Mouse (Mus musculus) neural tube, embryonic 11.5 days (tissue): ENCODE results near the gene Chrne. TPM values are rescaled to one million over a fixed set of nuclear protein-coding genes. Genes with fewer than 3 reads are reported as not detected.

Experiments used
- ATAC-seq: fragments of 200-750 bp; cut with Nextera tagmentation; 2 replicates; pipeline ENCODE4 v1.8.0; 2017; ENCODE audit warnings: moderate number of reproducible peaks, mild to moderate bottlenecking, moderate TSS enrichment, moderate library complexity; ENCODE audit not compliant: insufficient read depth, low FRiP score, low TSS enrichment
- DNase-seq: peaks from one replicate; pipeline ENCODE4 v3.0.0-alpha.2; 2015; ENCODE audit warnings: low spot score
- H3K27ac ChIP-seq: fragments of 300-500 bp; sonication (generic); 2 replicates; pipeline ENCODE4 v1.5.1; 2014; ENCODE audit warnings: low read depth, mild to moderate bottlenecking, low read length
- H3K27me3 ChIP-seq: fragments of 300-500 bp; sonication (generic); 2 replicates; pipeline ENCODE4 v1.6.1; 2014; ENCODE audit warnings: mild to moderate bottlenecking, low read length, mixed read lengths; ENCODE audit not compliant: control insufficient read depth, insufficient read depth
- H3K36me3 ChIP-seq: fragments of 300-500 bp; sonication (generic); 2 replicates; pipeline ENCODE4 v1.6.1; 2014; ENCODE audit warnings: mild to moderate bottlenecking, low read length, moderate library complexity, mixed read lengths; ENCODE audit not compliant: control insufficient read depth, insufficient read depth
- H3K4me1 ChIP-seq: fragments of 300-500 bp; sonication (generic); 2 replicates; pipeline ENCODE4 v1.6.1; 2014; ENCODE audit warnings: low read length, mixed read lengths; ENCODE audit not compliant: control insufficient read depth, insufficient read depth
- H3K4me2 ChIP-seq: fragments of 300-500 bp; sonication (generic); 2 replicates; pipeline ENCODE4 v1.6.1; 2014; ENCODE audit warnings: low read depth, mild to moderate bottlenecking, moderate library complexity
- H3K4me3 ChIP-seq: fragments of 300-500 bp; sonication (generic); 2 replicates; pipeline ENCODE4 v1.5.1; 2014; ENCODE audit warnings: low read depth, low read length
- H3K9ac ChIP-seq: fragments of 300-500 bp; sonication (generic); 2 replicates; pipeline ENCODE4 v1.6.1; 2014; ENCODE audit warnings: mild to moderate bottlenecking, low read length
- H3K9me3 ChIP-seq: fragments of 300-500 bp; sonication (generic); 2 replicates; pipeline ENCODE4 v1.6.1; 2016; ENCODE audit warnings: low read length; ENCODE audit not compliant: control insufficient read depth
- WGBS: fragments of 180-500 bp; shearing (Covaris S2); extraction: QIAGEN DNeasy Blood & Tissue Kit; methylation state at CpG from one replicate; pipeline ENCODE4 v1.1.7; 2014; 5-methylcytosine and 5-hydroxymethylcytosine counted together
- polyA plus RNA-seq: library from polyadenylated mRNA; unstranded; fragments of >200 nt; fragmentation: Nextera tagmentation; extraction: Ambion mirVana; gene quantifications from 2 replicates; pipeline ENCODE4 v1.2.1, GENCODE M21; 2014

Gene Chrne
- 0.41 TPM in 1 of 2 replicates, not detected in the other for polyA plus RNA-seq

- no peak for ATAC-seq
- H3K4me1 ChIP-seq, result peaks cover 4% of the 10 kb centered on the region; the same call in 1 of the 2 replicates
- 50% methylated on average over 1 of the region's 1 CpGs for WGBS
Observed at GRCm38 (mm10) chr11:70619101-70619500, at the start of gene Chrne. TSS of gene Chrne (minus strand) at chr11:70619216.

DNA sequence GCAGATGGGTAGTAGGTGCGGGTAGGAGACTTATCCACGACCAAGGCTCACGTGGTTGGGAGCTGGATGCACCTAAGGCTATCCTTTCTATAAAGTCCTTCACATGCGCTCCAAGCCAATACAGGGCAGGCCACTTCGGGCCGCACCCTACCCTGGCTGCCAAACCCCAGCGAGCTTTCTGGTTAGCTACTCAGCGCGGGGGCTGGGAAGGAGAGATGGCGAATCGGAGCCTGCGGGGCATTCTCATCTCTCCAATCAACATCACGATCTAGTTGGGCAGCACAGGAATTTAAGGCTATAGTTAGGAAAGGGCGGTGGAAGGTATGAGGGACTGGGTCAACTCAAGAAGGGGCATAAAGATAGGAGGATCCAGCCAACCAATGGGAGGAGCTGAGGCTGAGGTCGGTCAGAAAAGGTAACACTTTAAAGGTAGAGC lies 49.3 kb upstream of the Chrne start:
- no peak for DNase-seq
- H3K9ac ChIP-seq, result peak overlapping the region; percentile 49
- H3K36me3 ChIP-seq, result peaks cover 8% of the 10 kb centered on the region; the same call in 1 of the 2 replicates
- H3K27me3 ChIP-seq, result no peaks in the 10 kb centered on the region
- H3K4me3 ChIP-seq, result peak overlapping the region; percentile 60
- peak overlapping the region; percentile 79 for H3K4me2 ChIP-seq
- H3K4me1 ChIP-seq, result peaks cover 8% of the 10 kb centered on the region; the same call in 1 of the 2 replicates
- H3K9me3 ChIP-seq, result no peaks in the 10 kb centered on the region
- H3K27ac ChIP-seq, result peak overlapping the region; percentile 93
- peak; percentile 40 for ATAC-seq
- whole genome bisulfite sequencing, result under 1% methylated on average over 15 of the region's 15 CpGs

More at GRCm38 (mm10) chr11:70619101-70619500, at the start of gene Chrne:
- Histone ChIP-seq H3K4me3 (no peak within 1 kb of the TSS), H3K27ac (no peak within 1 kb of the TSS), H3K9me3 (no peaks in the 10 kb centered on the region), H3K9ac (no peak within 1 kb of the TSS), H3K36me3 (no peaks in the 10 kb centered on the region), H3K4me2 (no peak within 1 kb of the TSS), H3K27me3 (no peaks in the 10 kb centered on the region)
- no peak for DNase-seq

- 73% methylated on average over 14 of the region's 14 CpGs for WGBS
Observed at GRCm38 (mm10) chr11:70667271-70668150, 48.5 kb upstream of the Chrne start.

DNA sequence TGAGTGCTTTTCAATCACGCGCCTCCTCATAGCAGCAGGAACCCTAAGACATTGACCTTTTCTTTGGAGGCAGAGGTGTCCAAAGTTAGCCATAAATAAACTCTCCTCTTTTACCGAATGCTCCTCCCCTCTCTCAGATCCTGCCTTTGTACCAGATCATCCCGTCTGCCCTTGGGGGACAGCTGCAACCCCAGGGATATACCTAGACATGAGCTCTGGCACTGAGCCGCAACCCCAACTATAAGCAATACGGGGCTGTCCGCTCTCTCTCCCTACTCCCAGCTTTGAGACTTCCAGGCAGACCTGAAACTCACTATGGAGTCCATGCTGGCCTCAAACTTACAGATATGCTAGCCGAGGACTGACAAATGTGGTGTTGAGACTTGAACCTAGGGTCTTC lies 47.7 kb upstream of the Chrne start:
- DNase-seq (no peak), ATAC-seq (no peak)
- Histone ChIP-seq H3K9ac (no peak overlapping the region), H3K4me3 (no peak overlapping the region), H3K4me1 (peaks cover 8% of the 10 kb centered on the region; the same call in 1 of the 2 replicates), H3K27ac (no peak overlapping the region), H3K36me3 (peaks cover 14% of the 10 kb centered on the region; the same call in 1 of the 2 replicates), H3K27me3 (no peaks in the 10 kb centered on the region), H3K4me2 (no peak overlapping the region), H3K9me3 (no peaks in the 10 kb centered on the region)
- 94% methylated on average over 8 of the region's 8 CpGs for whole genome bisulfite sequencing

More at GRCm38 (mm10) chr11:70667271-70668150, 48.5 kb upstream of the Chrne start:
- no peak for DNase-seq
- H3K9ac ChIP-seq, result no peak overlapping the region
- H3K4me2 ChIP-seq, result peak overlapping the region; percentile 79
- H3K36me3 ChIP-seq, result peaks cover 13% of the 10 kb centered on the region; the same call in 1 of the 2 replicates
- ATAC-seq, result no peak
- H3K27ac ChIP-seq, result peak overlapping the region; percentile 93
- H3K4me1 ChIP-seq, result peaks cover 8% of the 10 kb centered on the region; the same call in 1 of the 2 replicates
- no peaks in the 10 kb centered on the region for H3K27me3 ChIP-seq
- no peaks in the 10 kb centered on the region for H3K9me3 ChIP-seq
- H3K4me3 ChIP-seq, result peak overlapping the region; percentile 60

GRCm38 (mm10) chr11:70664741-70665140 lies 45.7 kb upstream of the Chrne start:
- Histone ChIP-seq H3K9me3 (no peaks in the 10 kb centered on the region), H3K27me3 (no peaks in the 10 kb centered on the region), H3K36me3 (peaks cover 14% of the 10 kb centered on the region; the same call in 1 of the 2 replicates), H3K4me1 (0 out of 2 replicates have a peak, but pooled peaks cover 4% of the 10 kb centered on the region), H3K4me2 (no peak overlapping the region), H3K27ac (no peak overlapping the region), H3K4me3 (no peak overlapping the region), H3K9ac (no peak overlapping the region)
- ATAC-seq, result no peak
- DNase-seq, result no peak
- 93% methylated on average over 9 of the region's 9 CpGs for WGBS

GRCm38 (mm10) chr11:70663957-70664356 lies 44.9 kb upstream of the Chrne start:
- Histone ChIP-seq H3K36me3 (peaks cover 14% of the 10 kb centered on the region; the same call in 1 of the 2 replicates), H3K27me3 (no peaks in the 10 kb centered on the region), H3K9me3 (no peaks in the 10 kb centered on the region), H3K4me3 (no peak overlapping the region), H3K4me2 (no peak overlapping the region), H3K4me1 (0 out of 2 replicates have a peak, but pooled peaks cover 4% of the 10 kb centered on the region), H3K27ac (no peak overlapping the region), H3K9ac (no peak overlapping the region)
- WGBS, result 93% methylated on average over 6 of the region's 6 CpGs
- DNase-seq (no peak), ATAC-seq (no peak)

- DNase-seq, result no peak
- no peaks in the 10 kb centered on the region for H3K27me3 ChIP-seq
- no peak overlapping the region for H3K4me3 ChIP-seq
- ATAC-seq, result no peak
- peaks cover 14% of the 10 kb centered on the region; the same call in 1 of the 2 replicates for H3K36me3 ChIP-seq
- no peak overlapping the region for H3K9ac ChIP-seq
- no peak overlapping the region for H3K27ac ChIP-seq
- H3K4me2 ChIP-seq, result no peak overlapping the region
- 93% methylated on average over 8 of the region's 8 CpGs for WGBS
- H3K9me3 ChIP-seq, result no peaks in the 10 kb centered on the region
- H3K4me1 ChIP-seq, result 0 out of 2 replicates have a peak, but pooled peaks cover 4% of the 10 kb centered on the region
Observed at GRCm38 (mm10) chr11:70663101-70663500, 44.1 kb upstream of the Chrne start.

GRCm38 (mm10) chr11:70660571-70660970 lies 41.6 kb upstream of the Chrne start:
- peaks cover 14% of the 10 kb centered on the region; the same call in 1 of the 2 replicates for H3K36me3 ChIP-seq
- DNase-seq (no peak), ATAC-seq (no peak)
- no peak overlapping the region for H3K4me3 ChIP-seq
- no peak overlapping the region for H3K4me2 ChIP-seq
- no peak overlapping the region for H3K27ac ChIP-seq
- no peaks in the 10 kb centered on the region for H3K9me3 ChIP-seq
- H3K9ac ChIP-seq, result no peak overlapping the region
- 85% methylated on average over 8 of the region's 8 CpGs for WGBS
- peaks cover 9% of the 10 kb centered on the region for H3K4me1 ChIP-seq
- H3K27me3 ChIP-seq, result no peaks in the 10 kb centered on the region
